Mouse (Mus musculus): ENCODE results near the gene Kdm1b.

- TF ChIP-seq GATA1 (IDR thresholded peaks at IDR 0.05; ENCODE audit: borderline replicate concordance, low read length) (no peak), FLI1 (IDR thresholded peaks at IDR 0.05; ENCODE audit: low read length) (no peak)
These were observed at the start of gene Kdm1b for GRCm38 (mm10) chr13:47043030-47043680.
